Mouse (Mus musculus): ENCODE measurements around the gene Fank1.

Gene Fank1

DNA sequence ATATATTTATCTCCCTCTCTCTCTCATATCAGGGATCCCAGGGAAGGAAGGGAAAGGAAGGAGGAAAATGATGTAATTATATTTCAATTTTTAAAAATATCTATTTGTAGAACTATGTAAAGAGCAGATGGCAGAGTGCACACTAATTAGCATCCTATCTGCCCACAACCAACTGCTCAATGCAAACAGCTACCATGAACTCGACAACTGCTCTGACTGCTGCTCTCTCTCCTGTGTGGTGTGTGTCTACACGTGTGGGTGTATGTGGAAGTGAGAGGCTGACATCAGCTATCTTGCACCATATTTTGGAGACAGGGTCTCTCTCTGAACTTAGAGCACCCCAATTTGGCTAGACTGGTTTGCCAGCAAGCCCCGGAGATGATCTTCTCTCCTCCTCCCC is 135.2 kb downstream of the Fank1 start:
- no peak for DNase-seq

DNA sequence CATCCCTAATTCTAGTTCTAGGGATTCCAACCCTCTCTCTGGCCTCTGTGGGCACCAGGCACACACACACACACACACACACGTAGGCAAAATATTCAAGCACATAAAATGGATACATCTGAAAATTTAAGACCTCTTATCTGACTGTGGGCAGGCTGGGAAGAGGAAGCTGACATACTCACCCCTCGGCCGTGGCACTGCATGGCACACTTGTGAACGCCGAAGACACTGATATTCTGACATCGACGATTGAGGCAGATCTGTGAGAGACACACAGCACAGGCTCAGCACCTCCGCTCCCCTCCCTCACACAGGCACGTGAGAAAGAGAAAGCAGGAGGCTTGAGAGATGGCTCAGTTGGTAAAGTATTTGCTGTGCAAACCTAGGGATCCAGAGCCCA is 139.6 kb downstream of the Fank1 start:
- DNase-seq = no peak

DNA sequence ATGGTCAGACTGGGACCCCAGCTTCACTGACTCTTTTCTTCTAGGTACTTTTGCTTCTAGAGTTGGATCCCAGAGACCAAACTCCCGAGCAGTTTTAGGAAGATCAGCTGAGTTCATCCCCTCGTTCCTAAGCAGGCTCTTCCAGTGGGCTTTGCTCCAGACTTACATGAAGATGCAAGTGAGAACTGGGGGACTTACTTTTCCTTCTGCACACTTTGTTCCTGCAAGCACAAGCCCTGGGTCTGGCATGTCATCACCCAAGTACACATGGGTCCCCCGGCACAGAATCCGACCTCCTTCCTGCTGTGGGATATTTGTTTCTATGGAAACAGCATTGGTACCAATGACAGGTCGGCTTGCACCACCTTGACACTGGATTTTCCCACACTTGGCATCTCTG is 142.6 kb downstream of the Fank1 start:
- DNase-seq = no peak

DNA sequence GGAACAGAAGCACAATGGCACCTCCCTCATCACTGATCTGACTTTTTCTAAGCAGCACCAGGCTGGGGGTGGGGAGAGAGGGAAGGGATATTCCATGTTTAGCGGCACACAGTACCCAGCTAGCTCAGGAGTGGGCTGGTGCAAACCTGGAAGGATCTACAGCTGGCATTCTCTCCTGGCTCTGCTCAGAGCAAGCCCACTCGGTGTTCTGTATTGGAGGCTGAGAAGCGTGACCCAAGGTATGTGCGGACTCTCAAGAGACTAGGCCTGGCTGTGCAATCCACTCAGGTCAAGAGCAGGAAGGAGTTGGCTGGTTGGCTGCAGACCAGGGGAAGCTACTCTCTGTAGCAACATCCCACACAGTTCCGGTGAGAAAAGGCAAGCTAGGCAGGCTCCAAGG is 143.3 kb downstream of the Fank1 start:
- DNase-seq = no peak

DNA sequence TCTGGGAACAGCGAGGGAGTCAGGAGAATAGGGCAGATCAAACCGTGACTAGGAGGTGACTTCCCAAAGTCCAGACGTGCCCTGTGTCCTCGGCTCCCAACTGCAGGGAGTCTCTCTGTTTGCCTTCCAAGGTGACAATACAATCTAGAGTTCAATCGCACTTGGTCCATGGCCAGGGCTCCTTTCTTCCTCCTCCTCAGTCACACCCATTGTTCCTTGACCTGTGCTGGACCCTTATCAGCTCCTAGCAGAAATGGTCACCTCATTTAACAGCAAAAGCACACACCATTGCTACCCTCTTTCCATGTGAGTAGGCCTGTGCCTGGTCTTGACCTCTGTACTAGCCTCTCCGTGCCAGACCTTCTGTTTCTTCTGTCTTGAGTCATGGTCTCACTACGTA is 144.1 kb downstream of the Fank1 start:
- DNase-seq = no peak

DNA sequence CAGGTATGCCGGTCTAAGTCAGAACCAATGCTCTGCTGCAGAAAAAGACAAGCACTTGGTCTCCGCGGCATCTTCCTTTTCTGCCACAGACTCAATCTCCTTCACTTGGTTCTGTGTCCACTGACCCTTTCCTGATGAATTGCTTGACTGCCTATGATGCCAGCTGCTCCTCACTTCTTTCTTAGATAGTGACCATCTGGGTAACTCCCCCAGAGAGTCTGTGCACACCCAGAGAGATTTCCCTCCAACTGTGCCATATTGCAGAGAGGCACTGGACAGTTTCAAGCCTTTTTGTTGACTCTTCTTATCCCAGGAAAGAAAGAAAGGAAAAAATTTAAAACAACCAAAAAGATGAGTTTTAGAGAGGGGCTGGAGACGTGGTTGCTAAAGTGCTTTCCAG is 144.6 kb downstream of the Fank1 start:
- no peak for DNase-seq

DNA sequence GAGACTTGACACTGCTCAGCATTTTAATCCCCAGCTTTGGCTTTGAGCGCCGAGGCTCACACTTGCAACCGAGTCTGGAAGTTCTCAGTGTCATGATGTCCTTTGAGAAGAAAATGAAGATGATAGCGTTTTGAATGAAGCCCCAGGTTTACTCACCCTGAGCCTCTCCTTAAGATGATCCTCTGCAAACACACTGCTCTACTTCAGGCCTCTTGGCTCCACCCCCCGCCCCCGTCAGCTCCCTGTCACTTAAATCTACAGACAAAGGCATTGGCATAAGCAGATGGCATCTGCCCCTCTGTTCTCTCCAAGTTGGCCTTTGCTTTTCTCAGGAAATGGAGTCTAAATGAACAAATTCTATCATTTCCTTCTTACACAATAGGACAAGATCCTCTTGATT is 147.3 kb downstream of the Fank1 start:
- no peak for DNase-seq

DNA sequence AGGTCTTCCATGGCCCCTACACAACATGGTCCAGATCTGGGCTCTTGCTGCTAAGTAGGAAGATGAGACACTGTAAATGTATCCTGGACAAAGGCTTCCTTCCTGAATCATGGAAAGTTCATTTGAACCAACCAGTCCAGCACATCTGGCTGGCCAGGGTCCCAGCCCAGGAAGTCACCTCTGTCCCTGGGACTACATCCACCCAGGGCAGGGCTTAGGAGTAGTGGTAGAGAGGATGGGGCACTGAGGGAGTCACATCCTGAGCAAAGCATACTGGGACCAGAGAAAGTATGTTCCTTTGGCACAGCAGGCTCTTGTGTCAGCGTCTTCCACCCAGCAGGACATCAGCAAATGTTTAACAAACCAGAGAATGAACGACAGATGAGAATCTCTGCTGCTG is 149.1 kb downstream of the Fank1 start:
- no peak for DNase-seq

DNA sequence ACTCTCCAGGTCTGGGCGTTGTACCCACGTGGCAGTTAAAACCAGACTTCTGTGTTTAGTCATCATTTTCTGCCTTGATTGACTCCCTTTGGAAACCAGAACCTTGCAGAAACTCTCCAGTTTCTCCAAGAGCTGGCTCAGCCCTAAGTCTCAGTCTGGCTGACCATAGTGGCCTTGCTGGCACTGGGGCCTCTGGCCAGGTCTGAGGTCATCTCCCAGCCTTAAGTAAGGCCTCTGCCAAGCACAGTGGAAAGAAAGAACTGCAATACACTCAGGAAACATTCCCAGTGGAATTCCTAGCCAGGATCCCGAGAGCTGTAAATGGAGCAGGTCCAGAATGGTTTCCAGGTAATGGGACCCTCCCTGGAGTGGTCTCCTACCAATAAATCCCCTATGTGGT is 152.3 kb downstream of the Fank1 start:
- no peak for DNase-seq
